Mouse (Mus musculus) CH12.LX (cell line): ENCODE measurements at regions not wholly inside any gene's neighbourhood (a gene's known extent, or its start where the extent isn't known, plus 50 kb on each side); places are given as distances from the start of the nearest gene placed in this dataset.

Source experiments
- DNase-seq: peaks from one replicate; pipeline ENCODE4 v3.0.0-alpha.2; 2013; ENCODE audit errors: extremely low read depth
- H3K27ac ChIP-seq: 2 replicates; pipeline ENCODE4 v1.5.1; 2012; ENCODE audit warnings: low read depth, mild to moderate bottlenecking, control low read depth, moderate library complexity; ENCODE audit not compliant: insufficient read depth
- H3K27me3 ChIP-seq: replicated peaks from 2 replicates; pipeline ENCODE3; 2012; ENCODE audit warnings: inconsistent platforms
- H3K36me3 ChIP-seq, 2 experiments: replicated peaks in 1 of 2; 2 replicates each; pipeline versions ENCODE3 to v1.6.1; 2012; ENCODE audit warnings: inconsistent platforms in 1 of 2, low read length in 1 of 2, mild to moderate bottlenecking in 1 of 2, mixed read lengths in 1 of 2, moderate library complexity in 1 of 2; ENCODE audit not compliant: control insufficient read depth in 1 of 2, insufficient read depth in 1 of 2
- H3K4me1 ChIP-seq, 2 experiments: 2 replicates each; pipeline ENCODE4 v1.6.1; 2012; ENCODE audit warnings: inconsistent platforms in 1 of 2, moderate library complexity in 1 of 2; ENCODE audit not compliant: insufficient read depth in 2 of 2, control insufficient read depth in 1 of 2
- H3K4me2 ChIP-seq: 2 replicates; pipeline ENCODE4 v1.6.1; 2012; ENCODE audit warnings: low read depth, mild to moderate bottlenecking, control low read depth; ENCODE audit not compliant: poor library complexity, insufficient read depth, severe bottlenecking
- H3K4me3 ChIP-seq, 3 experiments: fragments of 150-350 bp in 1 of 3; sonication (generic) in 1 of 3; replicated peaks in 1 of 3; 2 replicates each; pipeline versions ENCODE3 to v1.5.1; 2011 to 2012; ENCODE audit warnings: low read depth in 2 of 3, low read length in 2 of 3, mild to moderate bottlenecking in 2 of 3, moderate library complexity in 2 of 3, control low read depth in 1 of 3, improper control_type of control experiment in 1 of 3, inconsistent platforms in 1 of 3, mixed read lengths in 1 of 3; ENCODE audit not compliant: poor library complexity in 1 of 3
- H3K79me2 ChIP-seq: replicated peaks from 2 replicates; pipeline ENCODE4 v1.6.1; 2012; ENCODE audit warnings: mild to moderate bottlenecking, moderate library complexity; ENCODE audit not compliant: control insufficient read depth, poor library complexity, insufficient read depth, severe bottlenecking; ENCODE audit errors: extremely low read depth
- H3K9ac ChIP-seq: 2 replicates; pipeline ENCODE4 v1.6.1; 2012; ENCODE audit warnings: low read depth, mild to moderate bottlenecking, control low read depth, moderate library complexity; ENCODE audit not compliant: insufficient read depth
- H3K9me3 ChIP-seq: replicated peaks from 2 replicates; pipeline ENCODE3; 2012; ENCODE audit warnings: low read length, inconsistent platforms, mixed read lengths
- BHLHE40 ChIP-seq: IDR thresholded peaks from 2 replicates; pipeline ENCODE4 v1.6.1; 2011; ENCODE audit warnings: mild to moderate bottlenecking, low read depth, low read length, improper control_type of control experiment
- CHD2 ChIP-seq: IDR thresholded peaks from 2 replicates; pipeline ENCODE4 v1.6.1; 2011; ENCODE audit warnings: low read length, improper control_type of control experiment
- E2F4 ChIP-seq: IDR thresholded peaks from 2 replicates; pipeline ENCODE4 v1.6.1; 2011; ENCODE audit warnings: low read depth, low read length, improper control_type of control experiment; ENCODE audit not compliant: insufficient replicate concordance
- ETS1 ChIP-seq: conservative IDR thresholded peaks from 2 replicates; pipeline ENCODE4 v1.6.1; 2012; ENCODE audit warnings: low read depth, mild to moderate bottlenecking, inconsistent platforms, low read length, improper control_type of control experiment, moderate library complexity
- GABPA ChIP-seq: IDR thresholded peaks from 2 replicates; pipeline ENCODE4 v1.6.1; 2012; ENCODE audit warnings: low read depth, low read length, improper control_type of control experiment, inconsistent platforms; ENCODE audit not compliant: insufficient replicate concordance
- HCFC1 ChIP-seq: IDR thresholded peaks from 2 replicates; pipeline ENCODE4 v1.6.1; 2012; ENCODE audit warnings: low read depth, mild to moderate bottlenecking, inconsistent platforms, low read length, improper control_type of control experiment
- IRF4 ChIP-seq: IDR thresholded peaks from 2 replicates; pipeline ENCODE4 v1.6.1; 2014; ENCODE audit warnings: low read depth, mild to moderate bottlenecking, inconsistent platforms, low read length, improper control_type of control experiment
- JUN ChIP-seq: IDR thresholded peaks from 2 replicates; pipeline ENCODE4 v1.6.1; 2011; ENCODE audit warnings: low read depth, mild to moderate bottlenecking, low read length, improper control_type of control experiment, moderate library complexity; ENCODE audit not compliant: insufficient read depth
- MAFK ChIP-seq: IDR thresholded peaks from 2 replicates; pipeline ENCODE4 v1.6.1; 2011; ENCODE audit warnings: low read length, improper control_type of control experiment; ENCODE audit not compliant: insufficient replicate concordance
- MAX ChIP-seq: IDR thresholded peaks from 2 replicates; pipeline ENCODE4 v1.6.1; 2011; ENCODE audit warnings: low read length, improper control_type of control experiment
- MAZ ChIP-seq: IDR thresholded peaks from 2 replicates; pipeline ENCODE4 v1.6.1; 2012; ENCODE audit warnings: low read depth, mild to moderate bottlenecking, inconsistent platforms, low read length, improper control_type of control experiment, moderate library complexity
- MEF2A ChIP-seq: IDR thresholded peaks from 2 replicates; pipeline ENCODE4 v1.6.1; 2014; ENCODE audit warnings: low read depth, mild to moderate bottlenecking, inconsistent platforms, low read length, improper control_type of control experiment, borderline replicate concordance
- MXI1 ChIP-seq: IDR thresholded peaks from 2 replicates; pipeline ENCODE4 v1.6.1; 2011; ENCODE audit warnings: mild to moderate bottlenecking, low read depth, low read length, improper control_type of control experiment
- MYC ChIP-seq: IDR thresholded peaks from 2 replicates; pipeline ENCODE4 v1.6.1; 2011; ENCODE audit warnings: low read depth, mild to moderate bottlenecking, improper control_type of control experiment, low read length
- NELFE ChIP-seq: IDR thresholded peaks from 2 replicates; pipeline ENCODE4 v1.6.1; 2011; ENCODE audit warnings: low read depth, low read length, improper control_type of control experiment
- NRF1 ChIP-seq: IDR thresholded peaks from 2 replicates; pipeline ENCODE4 v1.6.1; 2014; ENCODE audit warnings: low read depth, mild to moderate bottlenecking, inconsistent platforms, low read length, improper control_type of control experiment, moderate library complexity
- POLR2AphosphoS2 ChIP-seq: IDR thresholded peaks from 2 replicates; pipeline ENCODE4 v1.6.1; 2011; ENCODE audit warnings: low read depth, low read length, improper control_type of control experiment
- RCOR1 ChIP-seq: conservative IDR thresholded peaks from 2 replicates; pipeline ENCODE4 v1.6.1; 2012; ENCODE audit warnings: low read depth, mild to moderate bottlenecking, inconsistent platforms, low read length, improper control_type of control experiment
- SIN3A ChIP-seq: IDR thresholded peaks from 2 replicates; pipeline ENCODE4 v1.6.1; 2012; ENCODE audit warnings: low read length, improper control_type of control experiment, inconsistent platforms
- SMC3 ChIP-seq: IDR thresholded peaks from 2 replicates; pipeline ENCODE4 v1.6.1; 2011; ENCODE audit warnings: low read depth, low read length, improper control_type of control experiment
- TBP ChIP-seq: conservative IDR thresholded peaks from 2 replicates; pipeline ENCODE4 v1.6.1; 2011; ENCODE audit warnings: low read depth, low read length, improper control_type of control experiment
- TCF12 ChIP-seq: IDR thresholded peaks from 2 replicates; pipeline ENCODE4 v1.6.1; 2014; ENCODE audit warnings: low read depth, mild to moderate bottlenecking, inconsistent platforms, low read length, improper control_type of control experiment
- UBTF ChIP-seq: IDR thresholded peaks from 2 replicates; pipeline ENCODE4 v1.6.1; 2012; ENCODE audit warnings: low read depth, mild to moderate bottlenecking, inconsistent platforms, low read length, improper control_type of control experiment, moderate library complexity
- USF1 ChIP-seq: IDR thresholded peaks from 2 replicates; pipeline ENCODE4 v1.6.1; 2014; ENCODE audit warnings: low read depth, mild to moderate bottlenecking, inconsistent platforms, low read length, improper control_type of control experiment
- ZC3H11A ChIP-seq: IDR thresholded peaks from 2 replicates; pipeline ENCODE4 v1.6.1; 2012; ENCODE audit warnings: low read depth, mild to moderate bottlenecking, inconsistent platforms, low read length, improper control_type of control experiment
- ZKSCAN1 ChIP-seq: IDR thresholded peaks from 2 replicates; pipeline ENCODE4 v1.6.1; 2012; ENCODE audit warnings: low read depth, inconsistent platforms, low read length, improper control_type of control experiment, borderline replicate concordance
- ZMIZ1 ChIP-seq: IDR thresholded peaks from 2 replicates; pipeline ENCODE4 v1.6.1; 2012; ENCODE audit warnings: low read depth, mild to moderate bottlenecking, inconsistent platforms, low read length, improper control_type of control experiment
- dilution Hi-C: fragments of 300-500 bp; cut with MboI; formaldehyde crosslinking; loops from 2 replicates; pipeline ENCODE4 v1.14.3; 2020; ENCODE audit warnings: low sequenced_read_pairs; ENCODE audit not compliant: extremely low pct_unique_long_range_greater_than_20kb, extremely low pct_ligation_motif_present
- in situ Hi-C: fragments of 300-500 bp; cut with MboI; formaldehyde crosslinking; loops from 3 replicates; pipeline ENCODE4 v1.14.3; 2019; ENCODE audit warnings: low sequenced_read_pairs, low pct_ligation_motif_present, low pct_unique_long_range_greater_than_20kb, mixed read lengths

DNA sequence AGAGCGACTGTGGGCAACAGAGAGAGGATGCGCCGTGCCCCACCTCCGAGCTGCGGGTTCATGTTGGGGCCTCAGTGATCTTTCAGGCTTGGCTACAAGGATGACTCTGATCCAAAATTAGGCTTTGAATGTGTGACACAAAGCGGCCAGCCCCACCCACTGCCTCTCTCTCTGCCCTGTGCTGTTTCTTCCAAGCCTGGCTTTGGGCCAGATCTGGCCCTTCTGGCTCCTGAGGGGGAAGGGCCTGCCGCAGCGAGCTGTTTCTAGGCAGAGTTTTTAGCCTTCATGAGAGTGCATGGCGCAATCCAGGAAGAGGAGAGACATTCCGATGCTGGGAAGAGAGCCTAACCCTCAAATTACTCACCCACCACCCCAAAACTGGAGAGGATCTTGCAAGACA lies 75.9 kb upstream of the Maml3 start:
- in situ Hi-C loops (no loop called here), dilution Hi-C loops (no loop called here)
- Histone ChIP-seq H3K27ac (no peak overlapping the region), H3K4me2 (no peak overlapping the region), H3K79me2 (no peaks in the 10 kb centered on the region), H3K36me3 (no peaks in the 10 kb centered on the region), H3K9me3 (no peaks in the 10 kb centered on the region), H3K9ac (no peak overlapping the region), H3K4me3 (no peak overlapping the region), H3K27me3 (no peaks in the 10 kb centered on the region)
- no peak for DNase-seq
- TF ChIP-seq JUN (no peak), SMC3 (no peak), TCF12 (no peak), MAX (no peak), MAZ (no peak), MYC (no peak), MEF2A (no peak), MXI1 (no peak), NELFE (no peak), CHD2 (no peak), E2F4 (no peak), TBP (no peak), GABPA (no peak), BHLHE40 (no peak), RCOR1 (no peak), UBTF (no peak)
- TF ChIP-seq, all 38 proteins: peak for 0
- peaks cover 0 to 13% of the 10 kb centered on the region in 2 experiments; a peak in 2 of 4 replicates for H3K4me1 ChIP-seq

DNA sequence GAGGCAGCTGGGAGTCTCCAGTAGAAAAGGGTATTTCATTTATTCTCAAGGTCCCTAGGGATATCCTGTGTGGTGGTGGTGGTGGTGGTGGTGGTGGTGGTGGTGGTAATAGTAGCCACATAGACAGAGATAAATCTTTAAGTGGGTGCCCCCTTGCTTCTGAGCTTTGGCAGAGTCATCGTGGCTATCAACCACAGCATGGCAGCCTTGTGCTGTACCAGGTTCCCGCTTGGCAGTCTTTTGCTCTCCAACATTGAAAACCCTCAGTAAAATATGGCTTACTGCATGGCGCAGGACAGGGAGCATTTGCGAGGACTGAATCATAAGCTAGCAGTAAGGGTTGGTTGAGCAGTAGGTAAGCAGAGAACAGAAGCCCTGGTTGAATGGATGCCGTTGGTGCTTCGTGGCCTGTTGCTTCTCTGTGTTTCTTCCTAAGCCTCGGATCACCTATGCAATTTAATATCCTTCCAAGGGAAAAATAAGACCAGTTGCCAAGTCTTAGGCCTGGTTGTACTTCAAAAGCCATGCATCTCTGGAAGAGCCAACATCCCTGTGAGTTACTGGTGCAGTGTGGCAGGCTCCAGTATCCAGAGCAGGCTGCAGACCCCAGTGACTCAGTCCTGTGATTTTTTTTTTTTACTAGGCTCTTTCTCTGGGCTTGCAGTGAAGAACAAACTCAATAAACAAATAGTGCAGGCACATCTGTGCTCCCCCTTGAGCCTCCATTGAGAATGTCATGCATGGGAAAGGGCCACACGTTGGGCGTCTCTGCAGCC lies 76.6 kb upstream of the Maml3 start:
- no peak for DNase-seq
- in situ Hi-C loops (no loop called here), dilution Hi-C loops (no loop called here)
- Histone ChIP-seq H3K9me3 (no peaks in the 10 kb centered on the region), H3K4me2 (no peak overlapping the region), H3K27me3 (no peaks in the 10 kb centered on the region), H3K4me3 (no peak overlapping the region), H3K9ac (no peak overlapping the region), H3K27ac (no peak overlapping the region), H3K36me3 (no peaks in the 10 kb centered on the region), H3K4me1 (peaks cover 0 to 7% of the 10 kb centered on the region in 2 experiments; a peak in 1 of 4 replicates), H3K79me2 (no peaks in the 10 kb centered on the region)
- TF ChIP-seq USF1 (no peak), ZMIZ1 (no peak), ZC3H11A (no peak), CHD2 (no peak), ETS1 (no peak), MAFK (no peak), POLR2AphosphoS2 (no peak), MAX (no peak), ZKSCAN1 (no peak), NRF1 (no peak), HCFC1 (no peak), IRF4 (no peak), UBTF (no peak), MAZ (no peak), SIN3A (no peak)
